Mouse (Mus musculus) activated CD4-positive, CD25-positive, alpha-beta regulatory T cell (primary cell): ENCODE data around the gene Gm6482. TPM values are rescaled to one million over a fixed set of nuclear protein-coding genes. Genes with fewer than 3 reads are reported as not detected.

ENCODE experiments used
- polyA plus RNA-seq, 2 experiments: library from polyadenylated mRNA; unstranded; fragments of 100-300 nt; shearing (Covaris generic); gene quantifications; one replicate each; pipeline ENCODE4 v1.2.1; 2017

Gm6482 gene
- not detected for polyA plus RNA-seq

GRCm38 (mm10) chr14:41408181-41408580, at the start of gene Gm6482:
Gene Gm6482 (minus strand): TSS chr14:41408281.

GRCm38 (mm10) chr14:41453418-41453817, 45.3 kb upstream of the Gm6482 start, which contains the start of gene Gm7954:
Gene Gm7954 (minus strand): TSS chr14:41453518.

GRCm38 (mm10) chr14:41386279-41386678, 21.8 kb downstream of the Gm6482 start, which contains the start of gene Gm7945:
Gene Gm7945 (minus strand): TSS chr14:41386379.

Other genes with a start within 250 kb of the Gm6482 start
- under 1 TPM in 1 of 2 experiments, not detected in 1; 0.25 TPM for gene Sftpd, start 223.1 kb downstream of the Gm6482 start, polyA plus RNA-seq
- not detected for gene Gm2832, start 129.5 kb downstream of the Gm6482 start, polyA plus RNA-seq
- under 1 TPM in 1 of 2 experiments, not detected in 1; 0.88 TPM for gene Gm5798, start 59.7 kb downstream of the Gm6482 start, polyA plus RNA-seq
- not detected for gene Gm7945, start 21.9 kb downstream of the Gm6482 start, polyA plus RNA-seq
- not detected for gene Gm7954, start 45.2 kb upstream of the Gm6482 start, polyA plus RNA-seq
- not detected for gene Gm3486, start 81.2 kb upstream of the Gm6482 start, polyA plus RNA-seq
- gene Gm7970, start 147.3 kb upstream of the Gm6482 start, polyA plus RNA-seq = not detected
- under 1 TPM; 0.29 to 0.44 TPM for gene 1700049E17Rik2, start 164.9 kb upstream of the Gm6482 start, polyA plus RNA-seq
- under 1 TPM in 1 of 2 experiments, not detected in 1; 0.43 TPM for gene Gm3072, start 216.3 kb upstream of the Gm6482 start, polyA plus RNA-seq
- gene Gm3676, start 238.2 kb upstream of the Gm6482 start, polyA plus RNA-seq = not detected